Mouse (Mus musculus) urinary bladder, postnatal 14 days (tissue): ENCODE results near the gene Ryr2.
"Not testable (repeated sequence)": the region's sequence is repeated elsewhere in the genome, so short reads cannot be mapped to it uniquely, and the experiment has no call there.

Experiments used
- DNase-seq: peaks from one replicate; pipeline ENCODE4 v3.0.0; 2021; ENCODE audit warnings: low spot score

Gene Ryr2

DNA sequence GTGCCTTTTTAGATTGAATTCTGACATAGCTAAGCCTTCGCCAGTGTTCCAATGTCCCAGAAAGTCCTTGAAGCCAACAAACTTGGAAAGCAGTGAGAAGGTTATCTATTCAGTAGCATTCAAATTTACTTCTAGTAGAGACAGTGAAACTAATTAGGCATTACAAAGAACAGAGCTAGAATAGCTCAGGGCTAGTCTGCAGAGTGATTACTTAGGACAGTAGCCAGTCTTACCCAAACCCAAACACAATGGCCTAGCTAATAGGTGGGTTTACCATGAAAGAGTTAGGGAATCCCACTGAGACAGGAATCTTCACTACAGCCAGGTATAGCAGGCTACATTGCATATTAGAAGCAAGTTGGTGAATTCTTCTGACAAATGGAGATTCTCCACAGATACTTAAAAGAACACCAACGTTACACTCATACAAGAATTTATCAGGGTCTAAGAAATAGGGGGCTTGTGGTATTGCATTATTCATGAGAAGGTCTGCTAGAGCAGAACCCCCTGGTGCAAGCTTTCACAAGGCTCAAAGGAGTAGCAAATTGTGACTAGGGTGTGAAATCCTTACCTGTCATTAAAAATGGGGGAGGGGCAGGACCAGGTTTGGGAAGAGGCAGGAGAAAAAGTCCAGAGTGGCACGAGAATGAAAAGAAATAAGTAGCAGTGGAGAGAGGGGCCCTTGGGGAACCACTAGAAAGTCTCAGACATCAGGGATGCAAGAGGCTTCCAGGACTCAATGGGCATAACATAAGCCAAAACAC lies 172.3 kb downstream of the Ryr2 start:
- not testable (repeated sequence) for DNase-seq

DNA sequence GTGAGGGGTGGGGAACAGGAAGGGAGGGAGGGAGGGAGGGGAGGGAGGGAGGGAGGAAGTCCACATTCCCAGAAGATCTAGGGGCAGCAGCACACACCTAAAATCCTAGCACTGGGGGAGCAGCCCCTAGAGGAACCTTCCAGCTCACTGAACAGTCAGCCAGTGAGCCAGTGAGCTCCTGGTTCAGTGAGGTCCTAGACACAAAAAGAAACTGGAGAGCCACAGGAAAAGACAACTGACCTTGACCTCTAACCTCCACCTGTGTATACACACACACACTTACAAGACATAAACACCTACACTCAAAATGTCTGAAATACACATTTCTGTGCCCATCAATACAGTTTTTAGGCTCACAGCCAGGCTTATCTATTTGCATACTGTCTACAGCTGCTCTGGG lies 173.4 kb downstream of the Ryr2 start:
- no peak for DNase-seq

- no peak for DNase-seq
These were observed 178.0 kb downstream of the Ryr2 start for GRCm38 (mm10) chr13:11928709-11929108.

GRCm38 (mm10) chr13:11927727-11928126 lies 179.0 kb downstream of the Ryr2 start:
- no peak for DNase-seq

GRCm38 (mm10) chr13:11926720-11927500 lies 179.8 kb downstream of the Ryr2 start:
- DNase-seq: no peak

DNA sequence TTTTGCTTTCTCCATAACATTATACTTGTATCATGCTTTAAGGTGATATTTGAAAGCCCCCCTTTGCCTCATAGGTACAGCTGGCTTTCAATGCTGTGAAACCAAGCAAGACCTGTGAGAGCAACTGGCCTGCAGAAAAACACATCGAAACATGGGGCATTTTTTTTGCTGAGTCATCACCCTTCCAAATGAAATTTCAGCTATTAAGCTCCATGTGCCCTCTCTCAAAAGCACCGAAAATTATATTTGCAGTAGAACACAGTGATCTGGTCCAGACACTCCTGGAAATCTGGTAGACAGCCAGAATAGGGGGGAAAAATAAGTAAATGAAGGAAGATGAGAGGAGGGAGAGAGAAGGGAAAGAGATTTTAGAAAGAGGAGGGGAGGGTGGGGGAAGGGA lies 180.5 kb downstream of the Ryr2 start:
- no peak for DNase-seq

DNA sequence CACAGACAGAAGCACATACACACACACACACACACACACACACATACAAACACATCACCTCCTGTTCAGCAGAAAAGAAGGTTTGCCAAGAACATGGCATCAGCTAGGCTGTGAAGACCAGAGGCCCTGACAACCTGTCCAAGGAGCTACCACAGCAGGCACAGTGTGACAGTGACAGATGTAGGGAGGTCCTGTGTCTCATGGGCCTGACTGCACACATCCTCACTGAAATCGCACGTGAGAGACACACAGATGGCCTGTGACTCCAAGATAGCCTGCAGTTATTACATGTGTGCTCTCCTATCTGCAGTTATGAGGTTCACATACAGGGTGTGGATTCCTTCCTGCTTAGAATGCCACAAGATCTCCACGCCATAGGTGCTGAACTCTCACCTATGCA lies 182.0 kb downstream of the Ryr2 start:
- no peak for DNase-seq

DNA sequence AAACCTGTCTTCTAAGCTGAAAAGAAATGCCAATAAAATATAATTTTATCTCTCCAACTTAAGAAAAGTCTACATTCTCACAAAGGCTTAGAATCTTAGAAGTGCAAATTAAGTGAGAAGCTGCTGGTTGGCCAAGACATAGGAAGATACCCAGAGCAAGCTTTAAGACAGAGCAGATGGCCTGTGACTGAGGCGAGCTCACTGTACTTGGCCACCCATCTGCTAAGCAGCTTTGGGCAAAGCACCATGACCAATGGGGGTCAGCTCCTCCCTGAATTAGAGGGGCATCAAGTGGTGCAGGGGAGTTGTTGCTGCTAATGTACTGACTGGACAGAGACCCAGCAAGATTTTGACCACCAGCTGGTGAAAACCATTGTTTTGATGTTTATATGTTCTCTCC lies 186.2 kb downstream of the Ryr2 start:
- DNase-seq: no peak

DNA sequence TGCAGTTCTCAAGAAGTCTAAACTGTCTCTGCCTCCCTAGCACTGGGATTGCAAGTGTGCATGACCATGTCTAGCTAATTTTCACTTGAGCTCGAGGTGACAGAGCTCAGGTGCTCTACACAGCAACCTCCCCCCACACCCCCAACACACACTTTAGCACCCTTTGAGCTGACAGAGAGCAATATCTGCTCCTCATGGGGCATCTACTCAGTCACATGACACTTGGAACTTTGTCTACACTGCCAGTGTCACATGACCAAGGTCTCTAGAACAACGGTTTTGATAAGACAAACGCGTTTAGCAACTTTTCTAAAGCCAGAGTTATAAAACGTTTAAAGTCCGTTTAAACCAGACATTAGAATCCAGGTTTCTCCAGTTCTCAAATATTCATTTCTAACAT lies 187.3 kb downstream of the Ryr2 start:
- DNase-seq: no peak

GRCm38 (mm10) chr13:11915619-11916018 lies 191.1 kb downstream of the Ryr2 start:
- no peak for DNase-seq

GRCm38 (mm10) chr13:11914682-11915081 lies 192.1 kb downstream of the Ryr2 start:
- DNase-seq: no peak

GRCm38 (mm10) chr13:11912208-11912607 lies 194.5 kb downstream of the Ryr2 start:
- DNase-seq: no peak

GRCm38 (mm10) chr13:11908123-11908522 lies 198.6 kb downstream of the Ryr2 start:
- no peak for DNase-seq

DNA sequence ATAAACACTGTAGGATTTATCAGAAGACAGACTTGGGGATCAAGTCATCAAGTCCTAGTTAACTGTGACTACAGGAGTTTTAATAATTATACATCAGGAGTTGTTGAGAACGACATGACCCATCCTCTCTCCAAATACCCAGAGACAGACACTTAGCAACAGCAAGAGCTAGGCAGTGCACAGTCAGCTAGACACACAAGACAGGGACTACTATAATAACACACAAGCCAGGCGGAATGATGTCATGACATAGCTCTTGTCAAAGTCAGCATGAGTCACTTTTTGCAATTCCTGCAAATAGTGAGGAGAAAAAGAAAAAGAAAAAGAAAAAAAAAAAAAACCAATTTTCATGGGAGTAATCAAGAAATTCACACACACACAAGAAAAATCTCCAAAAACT lies 201.6 kb downstream of the Ryr2 start:
- no peak for DNase-seq

DNA sequence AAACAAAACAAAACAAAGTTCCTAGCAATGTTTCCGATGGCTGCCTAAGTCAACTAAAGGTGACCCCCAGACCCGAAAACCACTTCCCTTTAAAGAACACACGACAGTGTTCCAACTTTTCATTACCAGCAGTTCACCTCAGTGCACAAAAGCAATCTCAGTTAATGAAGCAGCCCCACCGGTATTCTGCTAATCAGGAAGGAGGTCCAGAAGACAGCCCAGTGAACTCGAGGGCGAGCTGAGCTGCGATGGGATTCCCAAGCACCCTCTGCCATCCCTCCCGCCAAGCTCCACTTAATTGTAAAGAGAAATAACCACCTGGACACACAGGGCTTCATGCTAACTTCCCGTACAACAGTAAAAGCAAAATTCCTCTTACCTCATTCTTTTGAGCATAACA lies 203.5 kb downstream of the Ryr2 start:
- no peak for DNase-seq

DNA sequence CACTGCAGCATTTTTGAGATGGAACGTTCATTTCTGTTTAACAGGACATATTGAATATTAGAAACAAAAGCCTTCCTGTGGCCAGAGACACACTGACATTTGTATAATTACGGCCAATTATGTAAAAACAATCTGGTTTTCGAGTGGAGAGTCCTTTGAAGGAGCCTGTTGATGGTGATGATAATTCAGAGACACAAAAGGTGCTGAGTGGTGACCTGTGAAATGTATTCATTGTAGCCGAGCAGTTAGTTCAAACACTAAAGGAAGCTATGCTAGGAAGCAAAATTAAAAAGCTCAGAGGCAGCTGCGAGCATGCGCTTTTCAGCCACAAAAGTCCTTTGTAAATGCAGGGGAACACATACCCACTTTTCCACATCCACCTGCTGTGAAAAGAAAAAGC lies 203.9 kb downstream of the Ryr2 start:
- no peak for DNase-seq

GRCm38 (mm10) chr13:11900631-11901030 lies 206.1 kb downstream of the Ryr2 start:
- no peak for DNase-seq

DNA sequence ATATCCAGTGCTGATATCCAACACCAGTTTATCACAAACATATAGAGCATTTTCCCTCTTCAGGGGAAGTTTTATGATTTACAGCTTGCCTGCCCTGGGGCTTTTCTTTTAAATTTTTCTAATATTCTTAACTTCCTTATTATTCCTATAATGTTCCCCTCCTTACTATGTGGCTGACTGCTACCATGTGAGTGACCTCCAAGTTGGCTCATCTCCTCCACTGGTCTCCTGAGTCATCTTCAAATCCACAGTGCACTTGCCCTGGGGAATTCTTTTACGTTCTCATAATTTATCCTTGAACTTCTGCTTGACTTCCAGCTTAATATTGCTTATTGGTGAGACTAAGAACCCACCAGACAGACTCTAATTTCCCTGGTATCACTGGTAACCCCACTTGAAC lies 211.1 kb downstream of the Ryr2 start:
- no peak for DNase-seq

DNA sequence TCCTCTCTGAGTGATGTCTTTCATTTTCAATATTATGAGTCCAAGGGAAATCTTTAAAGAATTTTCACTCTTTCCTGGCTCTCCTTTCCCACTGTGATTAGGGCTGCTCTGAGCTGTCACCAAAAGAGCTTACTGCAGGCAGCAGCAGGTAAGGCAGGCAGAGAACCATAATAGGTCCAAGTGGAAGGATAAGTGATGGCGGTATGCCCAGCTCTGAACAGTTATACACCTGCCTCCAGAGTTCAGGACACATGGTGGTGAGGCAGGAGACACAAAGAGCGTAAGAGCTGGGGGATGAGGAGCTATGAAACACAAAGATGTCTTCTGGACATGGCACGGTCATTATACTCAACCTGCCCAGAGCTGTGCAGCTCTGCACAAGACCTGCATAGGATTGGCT lies 215.0 kb downstream of the Ryr2 start:
- no peak for DNase-seq

- DNase-seq: no peak
These were observed 215.6 kb downstream of the Ryr2 start for GRCm38 (mm10) chr13:11891115-11891514.

DNA sequence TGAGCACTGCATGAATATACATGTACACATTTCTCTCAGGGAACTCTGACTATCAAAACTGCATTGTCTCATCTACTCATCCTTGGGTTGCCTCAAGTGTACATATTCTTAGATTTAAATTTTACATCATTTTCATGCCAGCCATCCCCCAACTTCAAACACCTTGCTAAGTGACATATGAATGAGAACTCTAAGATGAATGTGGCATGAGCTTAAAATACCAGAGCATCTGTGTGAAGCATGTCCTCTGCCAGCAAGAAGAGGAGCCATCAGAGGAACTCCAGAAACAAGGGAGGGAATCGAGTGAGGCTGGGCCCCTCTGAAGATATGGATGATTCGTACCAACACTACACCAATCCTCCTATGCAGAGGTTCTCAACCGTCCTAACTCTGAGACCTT lies 222.6 kb downstream of the Ryr2 start:
- DNase-seq: no peak

- no peak for DNase-seq
These were observed 224.4 kb downstream of the Ryr2 start for GRCm38 (mm10) chr13:11882359-11882758.

- no peak for DNase-seq
These were observed 226.1 kb downstream of the Ryr2 start for GRCm38 (mm10) chr13:11880503-11881227.
